Mouse (Mus musculus): Measurements from ENCODE around the gene C2cd5. TPM values are rescaled to one million over a fixed set of nuclear protein-coding genes. Genes with fewer than 3 reads are reported as not detected.
"Not testable (repeated sequence)": the region's sequence is repeated elsewhere in the genome, so short reads cannot be mapped to it uniquely, and the experiment has no call there.

Gene C2cd5
- total RNA-seq (2021) = 100 to 1,000 TPM in 1 of 2 experiments, 10 to 100 TPM in 1; 79.8 to 102 TPM

DNA sequence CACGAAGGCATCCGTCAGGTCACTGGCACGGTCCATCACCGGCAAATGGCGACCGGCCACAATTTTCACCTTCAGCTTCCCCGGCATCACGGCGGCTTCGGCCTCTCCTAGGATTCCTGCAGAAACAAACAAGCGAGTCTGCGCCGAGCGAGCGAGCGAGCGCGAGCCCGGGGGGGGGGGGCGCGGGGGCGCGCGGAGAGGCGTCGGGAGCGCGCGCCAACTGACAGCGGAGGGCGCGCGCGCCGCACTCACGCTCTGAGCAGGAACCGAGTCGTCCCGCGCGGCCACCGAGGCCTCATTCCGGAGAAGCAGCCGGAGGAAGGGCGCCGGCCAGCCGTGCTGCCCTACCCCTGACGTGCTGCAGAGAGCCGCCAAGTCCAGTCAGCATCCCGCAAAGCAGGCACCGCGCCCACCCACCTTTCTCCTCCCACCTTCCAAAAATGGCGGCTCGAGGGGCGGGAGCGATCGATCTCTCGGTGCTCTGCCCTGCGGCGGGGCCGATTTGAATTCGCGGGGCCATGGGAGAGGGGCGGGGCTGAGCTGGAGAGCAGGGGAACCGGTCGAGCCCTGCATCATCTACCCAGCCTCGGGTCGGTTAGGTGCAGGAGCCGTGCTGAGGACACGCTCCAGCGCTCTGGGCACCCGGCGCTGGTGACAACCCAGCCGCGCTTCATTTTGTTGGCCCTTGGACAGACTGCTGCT is at the start of gene C2cd5:
C2cd5 (minus strand) TSS at position 461 of the 702 bp plus-strand sequence.
- intact Hi-C loops (cut with DNase I) = loop anchor here (1.0 kb wide), 1 partner anchor 67 kb away; the partner anchor contains the start of gene Etnk1
- DNase-seq (ENCODE audit: low spot score in 2 of 2) = peak; percentile 96 to 98

DNA sequence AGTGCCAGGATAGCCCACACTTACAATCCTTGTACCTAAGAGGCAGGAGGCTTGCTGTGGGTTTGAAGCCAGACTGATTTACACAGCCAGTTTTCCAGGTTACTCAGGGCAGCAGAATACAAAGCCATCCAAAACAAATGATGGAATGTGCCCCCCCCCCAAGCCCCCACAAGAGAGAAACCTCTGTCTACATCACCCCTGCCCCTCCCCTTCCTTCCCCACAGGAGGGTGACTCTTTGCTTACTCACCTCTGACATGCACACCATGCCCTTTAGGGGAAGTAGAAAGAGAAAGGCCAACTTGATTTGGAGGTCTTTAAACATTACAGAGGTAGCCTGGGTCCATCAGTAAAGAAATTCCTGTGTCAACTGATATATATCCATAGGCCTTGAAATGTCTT is 48.9 kb upstream of the C2cd5 start:
- no peak for DNase-seq (ENCODE audit: low spot score in 2 of 2)
- intact Hi-C loops (cut with DNase I) = no loop called here

DNA sequence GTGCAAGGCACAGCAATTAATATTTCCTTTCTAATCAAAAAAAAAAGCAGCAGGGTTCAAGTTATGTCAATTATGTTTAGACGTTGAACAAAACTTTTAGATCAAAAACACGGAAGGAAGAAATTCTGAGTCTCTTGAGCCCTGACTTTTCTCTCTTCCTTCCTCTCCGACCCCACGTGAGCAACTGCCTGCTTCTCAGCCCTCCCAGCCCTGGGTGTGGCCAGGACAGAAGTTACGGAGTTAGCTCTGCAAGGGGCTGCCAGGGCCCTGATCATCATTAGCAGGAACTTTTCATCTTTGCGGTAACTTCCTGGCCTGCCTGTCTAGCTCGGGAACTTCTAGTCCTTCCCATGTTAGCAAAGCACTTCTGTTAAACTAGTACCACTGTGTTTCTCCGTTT is 46.8 kb upstream of the C2cd5 start:
- intact Hi-C loops (cut with DNase I) = no loop called here
- DNase-seq (ENCODE audit: low spot score in 2 of 2) = no peak

DNA sequence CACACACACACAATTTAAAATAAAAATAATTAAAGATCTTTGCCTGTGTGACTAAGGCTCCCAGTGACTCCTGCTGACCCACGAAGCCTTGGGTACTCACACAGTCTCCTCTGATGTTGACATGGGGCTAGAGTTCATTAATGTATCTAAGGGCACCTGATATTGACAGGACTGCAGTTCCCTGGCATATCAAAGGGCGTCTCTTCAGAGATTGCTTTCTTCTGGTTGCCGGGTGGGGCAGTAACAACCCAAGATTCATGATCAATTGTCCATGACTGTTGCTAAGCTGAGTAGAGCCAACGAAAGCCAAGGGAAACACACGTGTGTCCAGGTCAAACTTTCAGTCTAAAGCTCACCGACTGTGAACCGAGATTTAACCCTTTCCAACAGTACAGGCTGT is 45.1 kb upstream of the C2cd5 start:
- DNase-seq (ENCODE audit: low spot score in 2 of 2) = no peak
- intact Hi-C loops (cut with DNase I) = no loop called here

DNA sequence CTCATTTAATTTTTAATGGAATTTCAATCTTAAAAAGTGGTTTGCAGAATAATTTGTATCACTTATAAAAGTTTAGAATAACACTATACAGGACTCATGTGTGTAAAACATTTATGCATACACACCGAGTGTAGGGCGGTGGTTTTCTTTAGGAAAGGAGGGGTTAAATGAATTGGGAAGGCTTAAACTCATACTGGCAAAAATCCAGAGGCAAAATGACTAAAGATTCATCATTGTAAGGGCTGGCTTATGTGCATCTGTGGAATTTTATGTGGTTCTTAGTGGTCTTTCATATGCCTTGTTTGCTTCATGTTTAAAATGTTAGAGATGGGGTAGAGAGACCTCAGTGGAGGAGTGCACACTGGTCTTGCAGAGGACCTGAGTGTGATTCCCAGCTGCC is 44.6 kb upstream of the C2cd5 start:
- intact Hi-C loops (cut with DNase I) = no loop called here
- DNase-seq (ENCODE audit: low spot score in 2 of 2) = no peak

DNA sequence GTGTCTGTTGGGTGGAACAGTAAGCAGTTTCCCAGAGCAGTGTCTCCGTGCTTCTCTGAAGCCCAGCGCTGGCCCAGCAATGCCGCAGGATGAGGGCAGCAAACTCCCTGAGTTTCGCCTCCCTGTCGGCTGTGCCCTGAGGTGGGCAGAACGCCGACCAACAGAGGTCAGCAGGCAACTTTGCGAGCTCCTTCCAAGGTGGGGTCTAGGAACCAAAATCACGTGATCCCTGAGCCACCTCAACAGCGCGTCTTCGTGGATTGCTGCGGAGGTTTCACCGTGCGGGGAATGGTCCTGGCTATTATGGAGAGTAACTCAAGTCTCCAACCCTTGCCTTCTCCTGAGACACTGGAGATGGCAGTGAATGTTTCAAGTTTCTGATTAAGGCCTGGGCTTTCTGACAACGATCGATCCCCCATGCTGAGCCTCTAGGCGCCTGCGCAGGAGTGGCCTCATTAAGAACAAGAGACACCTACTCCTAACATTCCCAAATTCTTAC is 43.9 kb upstream of the C2cd5 start:
- intact Hi-C loops (cut with DNase I) = no loop called here
- DNase-seq (ENCODE audit: low spot score in 2 of 2) = peak; percentile 17 to 21

DNA sequence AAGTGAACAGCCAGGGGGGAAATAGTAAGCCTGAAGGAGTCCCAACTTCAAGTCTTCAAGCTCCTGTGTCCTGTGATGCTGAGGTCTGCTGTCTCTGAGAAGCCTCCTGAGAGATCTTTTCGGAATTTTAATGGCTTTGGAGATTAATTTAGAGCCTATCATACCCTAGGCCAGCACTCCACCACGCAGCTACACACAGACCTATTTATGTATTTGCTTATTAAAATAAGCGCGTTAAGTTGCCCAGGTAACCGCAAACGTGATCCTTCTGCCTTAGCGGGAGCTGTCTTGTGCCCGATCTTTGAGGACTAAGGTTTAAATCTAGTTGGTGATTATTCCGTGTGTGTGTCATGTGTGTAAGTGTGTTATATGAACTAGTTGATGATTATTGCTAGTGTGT is 43.4 kb upstream of the C2cd5 start:
- no peak for DNase-seq (ENCODE audit: low spot score in 2 of 2)
- intact Hi-C loops (cut with DNase I) = no loop called here

DNA sequence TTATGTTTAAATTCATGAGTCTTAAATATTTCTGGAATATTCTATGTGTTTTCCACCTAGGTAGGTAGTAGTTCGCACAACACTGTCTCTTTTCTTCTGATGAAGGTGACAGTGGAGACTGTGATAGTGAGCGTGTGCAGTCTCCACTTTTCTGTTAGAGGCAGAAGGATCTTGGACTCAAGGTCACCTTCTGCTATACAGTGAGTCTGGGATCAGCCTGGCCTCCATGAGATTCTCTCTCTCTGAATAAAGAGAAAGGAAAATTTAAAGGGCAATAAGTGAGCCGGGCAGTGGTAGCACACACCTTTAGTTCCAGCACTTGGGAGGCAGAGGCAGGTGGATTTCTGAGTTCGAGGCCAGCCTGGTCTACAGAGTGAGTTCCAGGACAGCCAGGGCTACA is 42.9 kb upstream of the C2cd5 start:
- intact Hi-C loops (cut with DNase I) = no loop called here
- DNase-seq (ENCODE audit: low spot score in 2 of 2) = no peak

DNA sequence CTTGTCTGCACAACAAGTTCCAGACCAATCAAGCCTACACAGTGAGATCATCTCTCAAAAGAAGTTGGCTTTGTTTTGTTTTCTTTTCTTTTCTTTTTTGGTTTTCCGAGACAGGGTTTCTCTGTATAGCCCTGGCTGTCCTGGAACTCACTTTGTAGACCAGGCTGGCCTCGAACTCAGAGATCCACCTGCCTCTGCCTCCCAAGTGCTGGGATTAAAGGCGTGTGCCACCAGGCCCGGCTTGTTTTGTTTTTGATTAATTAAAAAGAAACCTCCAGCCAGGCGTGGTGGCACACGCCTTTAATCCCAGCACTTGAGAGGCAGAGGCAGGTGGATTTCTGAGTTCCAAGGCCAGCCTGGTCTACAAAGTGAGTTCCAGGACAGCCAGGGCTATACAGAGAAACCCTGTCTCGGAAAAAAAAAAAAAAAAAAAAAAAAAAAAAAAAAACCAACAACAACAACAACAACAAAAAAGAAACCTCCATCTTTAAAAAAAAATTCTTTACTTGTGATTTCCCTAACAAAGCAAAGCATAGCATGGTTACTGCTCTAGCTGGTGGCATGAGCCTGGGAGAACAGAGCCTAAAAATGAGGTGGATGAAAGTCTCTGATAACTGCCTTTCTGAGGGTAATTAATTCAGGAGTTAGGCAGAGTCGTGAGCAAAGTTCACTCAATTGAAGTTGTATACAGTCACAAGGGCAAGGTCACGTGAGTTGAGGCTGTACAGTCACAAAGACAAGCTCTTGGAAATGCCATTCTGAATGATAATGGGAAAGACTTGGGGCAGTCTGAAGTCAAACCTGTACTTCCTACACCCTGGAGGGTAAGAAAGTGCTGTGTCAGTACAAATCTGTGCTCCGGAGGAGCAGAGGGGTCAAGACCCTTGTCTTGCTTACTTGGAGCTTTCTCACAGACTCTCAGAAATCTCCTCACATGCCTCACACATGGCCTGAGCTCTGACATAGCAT is 42.0 kb upstream of the C2cd5 start:
- intact Hi-C loops (cut with DNase I); DNase-seq (ENCODE audit: low spot score in 2 of 2): not testable (repeated sequence)

DNA sequence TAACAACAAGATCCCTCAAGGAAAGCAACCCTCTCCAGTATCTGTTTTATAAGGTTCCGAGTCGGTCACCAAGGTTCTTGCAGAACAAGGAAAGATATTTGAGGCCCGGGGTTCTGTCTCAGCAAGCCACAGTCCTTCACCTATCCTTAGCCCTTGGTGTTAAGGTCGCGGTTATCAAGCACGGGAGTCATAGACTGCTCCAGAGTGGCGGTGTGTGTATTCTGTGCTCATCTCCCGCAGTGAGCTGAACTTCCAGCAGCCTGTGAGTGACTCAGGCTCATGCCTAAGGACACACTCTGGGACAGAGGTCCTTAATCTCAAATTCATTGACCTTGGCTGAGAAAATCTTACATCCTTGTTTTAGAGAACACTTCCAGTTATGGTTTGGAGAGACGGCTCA is 40.9 kb upstream of the C2cd5 start:
- intact Hi-C loops (cut with DNase I) = no loop called here
- DNase-seq (ENCODE audit: low spot score in 2 of 2) = no peak

DNA sequence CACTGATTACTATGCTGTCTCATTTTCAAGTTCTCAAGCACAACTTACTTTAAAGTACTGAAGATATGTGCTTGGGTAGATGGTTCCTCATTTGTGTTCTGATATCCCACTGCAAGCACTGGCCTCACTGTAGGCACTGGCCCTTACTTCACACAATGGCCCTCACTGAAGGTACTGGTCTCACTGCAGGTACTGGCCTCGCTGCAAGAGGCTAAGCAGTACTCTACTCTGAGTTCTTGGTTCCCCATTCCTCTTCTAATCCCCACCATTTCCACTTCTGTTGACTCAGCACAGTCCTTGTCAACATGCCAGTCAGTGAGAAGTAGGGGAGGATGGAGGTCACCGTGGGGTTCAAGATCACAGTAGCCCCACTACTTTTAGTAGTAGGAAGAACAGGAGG is 39.5 kb upstream of the C2cd5 start:
- no peak for DNase-seq (ENCODE audit: low spot score in 2 of 2)
- intact Hi-C loops (cut with DNase I) = no loop called here

DNA sequence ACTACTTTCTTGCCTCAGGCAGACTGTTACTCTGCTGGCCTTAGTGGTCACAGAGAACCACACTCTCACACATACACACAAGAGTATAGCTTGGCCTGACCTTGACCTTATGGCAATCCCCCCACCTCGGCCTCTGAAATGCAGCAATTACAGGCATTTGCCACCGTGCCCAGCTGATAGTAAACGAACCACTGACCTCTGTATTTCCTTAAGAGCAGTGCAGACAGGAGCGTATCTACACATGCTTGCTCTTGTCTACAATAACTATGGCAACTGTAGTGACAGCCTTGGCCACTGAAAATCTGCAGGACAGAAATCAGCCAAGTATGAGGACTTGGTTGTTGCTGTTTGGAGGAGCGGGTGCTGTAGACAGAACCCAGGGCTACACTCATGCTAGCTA is 37.4 kb upstream of the C2cd5 start:
- DNase-seq (ENCODE audit: low spot score in 2 of 2) = no peak
- intact Hi-C loops (cut with DNase I) = no loop called here

DNA sequence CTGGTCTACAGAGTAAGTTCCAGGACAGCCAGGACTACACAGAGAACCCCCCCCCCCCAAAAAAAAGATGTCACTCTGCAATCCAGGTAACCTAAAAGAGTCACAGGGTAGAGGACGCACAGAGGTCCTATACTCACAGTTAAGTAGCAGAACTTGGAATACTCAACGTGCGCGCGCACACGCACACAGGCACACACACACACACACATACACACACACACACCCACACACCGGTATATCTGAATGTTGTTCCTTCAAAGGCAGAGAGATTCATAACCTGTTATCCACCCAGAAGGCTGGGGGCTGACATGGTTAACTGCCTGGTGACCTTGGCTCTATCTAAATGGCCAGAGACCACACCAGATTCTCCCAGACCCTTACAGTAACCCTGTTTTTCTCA is 36.7 kb upstream of the C2cd5 start:
- intact Hi-C loops (cut with DNase I) = no loop called here
- no peak for DNase-seq (ENCODE audit: low spot score in 2 of 2)

DNA sequence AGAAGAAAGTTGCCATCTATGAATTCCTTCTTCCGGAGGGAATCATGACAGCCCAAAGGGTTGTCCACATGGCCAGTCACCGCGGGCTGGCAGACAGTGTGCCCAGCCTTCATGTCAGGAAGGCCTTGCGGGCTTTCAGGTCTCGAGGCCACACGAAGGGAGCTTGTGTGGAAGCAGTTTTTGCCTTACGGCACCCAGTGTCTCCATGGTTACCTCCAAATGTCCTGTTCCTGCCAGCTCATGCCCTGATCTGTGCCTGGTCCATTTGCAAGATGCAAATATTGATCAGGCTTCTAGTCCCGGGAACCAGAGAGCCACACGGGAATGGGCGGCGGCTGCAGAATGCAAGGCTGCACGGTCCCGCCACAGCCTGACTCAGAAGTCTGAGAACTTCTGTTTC is 35.2 kb upstream of the C2cd5 start:
- DNase-seq (ENCODE audit: low spot score in 2 of 2) = no peak
- intact Hi-C loops (cut with DNase I) = no loop called here

DNA sequence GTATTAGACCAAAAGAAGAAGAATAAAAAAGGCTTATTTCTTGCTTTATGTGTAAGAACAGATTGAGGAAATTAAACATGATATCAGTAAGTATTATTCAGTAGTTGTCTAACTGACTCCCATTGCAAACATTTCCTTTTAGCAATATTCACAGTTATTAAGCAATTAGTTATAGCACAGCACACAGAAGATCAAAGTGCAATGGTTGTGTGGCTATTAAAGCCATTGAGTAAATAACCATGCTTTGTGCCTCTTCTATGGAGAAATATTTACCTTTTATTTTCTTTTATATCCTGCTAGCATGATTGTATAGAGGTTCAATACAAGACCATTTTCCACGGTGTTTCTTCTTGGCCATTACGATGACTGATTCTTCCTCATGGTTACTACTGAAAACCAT is 33.2 kb upstream of the C2cd5 start:
- intact Hi-C loops (cut with DNase I) = no loop called here

DNA sequence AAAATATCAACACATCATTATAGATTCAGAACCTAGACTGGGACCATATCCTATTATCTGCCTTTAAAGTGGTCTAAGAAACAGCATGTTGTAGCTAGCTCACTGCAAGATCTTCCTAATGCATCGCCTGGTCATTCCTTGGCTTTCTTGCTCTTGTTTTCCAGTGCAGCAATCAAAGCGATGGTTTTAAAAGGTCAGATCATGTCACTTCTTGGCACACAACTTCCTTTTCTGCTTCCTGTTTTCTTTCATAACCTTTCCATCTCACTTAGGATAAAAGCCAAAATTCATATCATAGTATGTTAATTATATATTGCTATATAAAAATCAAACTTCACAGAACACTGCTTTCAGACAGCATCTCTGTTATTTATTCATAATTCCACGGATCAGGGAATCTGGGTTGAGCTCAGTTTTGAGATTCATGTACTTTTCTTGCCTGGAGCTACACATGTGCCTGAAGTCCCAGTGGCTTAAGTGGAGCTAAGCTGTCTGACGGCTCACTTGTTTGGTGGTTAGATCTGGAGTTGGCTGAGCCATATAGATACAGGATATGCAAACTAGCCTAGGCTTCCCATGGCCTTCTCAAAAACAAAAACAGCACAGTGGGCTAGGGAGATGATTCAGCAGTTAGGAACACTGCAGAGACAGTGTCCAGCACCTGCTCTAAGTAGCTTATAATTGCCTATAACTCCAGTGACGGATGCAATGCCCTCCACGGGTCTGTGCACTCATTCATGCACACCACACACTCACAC is 32.1 kb upstream of the C2cd5 start:
- DNase-seq (ENCODE audit: low spot score in 2 of 2) = no peak
- intact Hi-C loops (cut with DNase I) = no loop called here

More for the DNA sequence above, 33.2 kb upstream of the C2cd5 start:
- no peak for DNase-seq (ENCODE audit: low spot score in 2 of 2)

DNA sequence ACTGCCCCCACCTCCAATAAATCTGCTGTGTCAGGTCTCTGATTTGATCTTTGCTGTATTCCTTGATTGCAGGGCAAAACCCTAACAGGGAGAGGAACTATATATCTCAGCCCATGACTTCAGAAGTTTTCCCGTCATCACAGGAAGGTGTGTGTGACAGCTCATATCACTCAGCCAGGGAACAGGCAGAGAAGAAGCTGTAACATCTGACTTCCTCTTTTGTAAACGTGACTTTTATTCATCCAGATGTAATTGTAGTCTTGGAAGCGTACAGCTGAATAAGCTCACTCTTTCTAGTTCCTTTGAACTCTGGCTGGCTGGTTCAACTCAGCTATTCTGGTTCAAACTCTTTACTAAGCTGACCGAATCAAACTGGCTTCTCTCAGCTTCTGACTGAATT is 30.5 kb upstream of the C2cd5 start:
- intact Hi-C loops (cut with DNase I) = no loop called here
- no peak for DNase-seq (ENCODE audit: low spot score in 2 of 2)

DNA sequence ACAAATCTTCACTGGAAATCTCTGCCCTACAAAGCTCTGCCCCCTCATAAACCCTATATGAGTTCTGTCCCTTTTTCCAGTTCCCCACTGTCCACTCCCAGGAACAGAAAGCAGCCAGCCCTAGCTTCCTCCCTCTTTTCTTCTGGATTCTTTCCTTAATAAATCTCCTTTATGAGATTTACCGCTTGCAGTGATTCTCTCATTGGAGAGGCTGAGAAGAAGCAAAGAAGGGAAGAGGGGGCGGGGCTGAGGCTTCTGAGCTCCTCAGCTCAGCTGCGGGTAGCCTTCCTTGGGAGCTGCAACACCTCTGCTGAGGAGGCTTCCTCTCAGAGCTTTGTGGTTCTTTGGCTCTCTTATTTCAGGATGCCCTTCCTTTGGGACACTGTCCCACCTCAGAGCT is 30.0 kb upstream of the C2cd5 start:
- intact Hi-C loops (cut with DNase I) = no loop called here
- DNase-seq (ENCODE audit: low spot score in 2 of 2) = no peak

DNA sequence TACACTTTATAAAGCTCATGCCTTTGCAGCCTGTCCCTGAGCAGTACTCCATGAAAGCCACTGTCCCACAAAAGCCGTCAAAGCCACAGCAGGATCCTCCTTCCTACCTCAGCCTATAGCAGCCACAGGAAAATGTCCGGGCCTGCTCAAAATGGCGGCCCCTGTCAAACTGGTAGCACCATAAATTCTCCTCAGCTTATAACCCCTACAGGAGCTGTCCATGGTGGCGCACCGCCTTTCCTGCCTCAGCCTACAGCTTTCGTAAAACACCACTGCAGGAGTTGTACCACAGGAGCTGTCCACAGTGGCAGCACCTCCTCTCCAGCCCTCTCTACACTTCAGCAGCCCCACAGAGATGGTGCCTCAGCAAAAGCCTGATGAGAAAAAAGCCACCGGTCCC is 29.5 kb upstream of the C2cd5 start:
- intact Hi-C loops (cut with DNase I) = no loop called here
- DNase-seq (ENCODE audit: low spot score in 2 of 2) = no peak

DNA sequence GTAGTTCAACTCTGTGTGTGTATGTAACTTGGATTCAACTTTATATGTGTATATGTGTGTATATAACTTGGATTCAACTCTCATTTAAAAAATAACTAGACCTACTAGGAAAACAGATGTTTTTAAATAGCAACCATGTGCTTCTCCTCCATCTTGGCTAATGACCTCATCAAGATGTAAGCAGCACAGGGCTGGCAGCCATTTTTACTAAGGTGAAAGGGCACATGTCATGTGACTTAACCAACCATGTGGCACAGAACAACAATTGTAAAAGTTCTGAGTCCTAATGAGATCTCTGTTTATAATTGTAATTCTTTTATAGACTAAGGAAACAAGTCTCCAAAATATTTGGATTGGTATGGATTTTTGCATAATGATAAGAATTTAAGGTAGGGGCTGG is 25.8 kb upstream of the C2cd5 start:
- intact Hi-C loops (cut with DNase I) = no loop called here
- DNase-seq (ENCODE audit: low spot score in 2 of 2) = no peak
